Mouse (Mus musculus): ENCODE measurements around the gene Bbof1. TPM values are rescaled to one million over a fixed set of nuclear protein-coding genes. Genes with fewer than 3 reads are reported as not detected.

The Bbof1 gene
- polyA plus RNA-seq, 1 experiment from 2014 or later: 0.96 TPM

- H3K4me1 ChIP-seq (ENCODE audit: insufficient read depth): no peaks in the 10 kb centered on the region
- 3% methylated on average over 50 of the region's 50 CpGs for WGBS
Measured at GRCm38 (mm10) chr12:84416834-84417604, 8.1 kb downstream of the Bbof1 start, which contains the start of gene Rnf113a2. Gene Rnf113a2 (plus strand): TSS chr12:84417196.

GRCm38 (mm10) chr12:84417605-84417922 lies 8.7 kb downstream of the Bbof1 start:
- no peak for TF ChIP-seq CTCF (IDR thresholded peaks at IDR 0.05; ENCODE audit: low read depth)
- Histone ChIP-seq H3K9me3 (ENCODE audit: low read depth, low read length) (peaks cover 5% of the 10 kb centered on the region; the same call in 1 of the 2 replicates), H3K4me2 (peak overlapping the region; percentile 85), H3K36me3 (ENCODE audit: insufficient read depth) (no peaks in the 10 kb centered on the region), H3K27ac (ENCODE audit: low read depth) (peak overlapping the region; percentile 65; the same call in 1 of the 2 replicates), H3K4me3 (ENCODE audit: low read depth, low read length) (peak overlapping the region; percentile 57), H3K4me1 (ENCODE audit: insufficient read depth) (no peaks in the 10 kb centered on the region), H3K27me3 (ENCODE audit: insufficient read depth, low read length) (no peaks in the 10 kb centered on the region), H3K9ac (peak overlapping the region; percentile 70)
- 33% methylated on average over 18 of the region's 18 CpGs for WGBS
- ATAC-seq (ENCODE audit: insufficient read depth): no peak; the same call in 1 of the 2 replicates
- no peak for DNase-seq

More at GRCm38 (mm10) chr12:84416834-84417604, 8.1 kb downstream of the Bbof1 start, which contains the start of gene Rnf113a2:
- Histone ChIP-seq H3K4me3 (ENCODE audit: low read depth, low read length) (peak within 1 kb of the TSS; percentile 57), H3K4me2 (peak within 1 kb of the TSS; percentile 85), H3K27ac (ENCODE audit: low read depth) (peak within 1 kb of the TSS; percentile 65; the same call in 1 of the 2 replicates), H3K36me3 (ENCODE audit: insufficient read depth) (no peaks in the 10 kb centered on the region), H3K27me3 (ENCODE audit: insufficient read depth, low read length) (no peaks in the 10 kb centered on the region), H3K9me3 (ENCODE audit: low read depth, low read length) (peaks cover 5% of the 10 kb centered on the region; the same call in 1 of the 2 replicates), H3K9ac (peak within 1 kb of the TSS; percentile 70)
- DNase-seq: peak; percentile 94
- TF ChIP-seq CTCF (IDR thresholded peaks at IDR 0.05; ENCODE audit: low read depth): no peak
- peak; percentile 92 for ATAC-seq (ENCODE audit: insufficient read depth)

- Histone ChIP-seq H3K4me3 (ENCODE audit: low read depth, low read length) (no peak overlapping the region), H3K27me3 (ENCODE audit: insufficient read depth, low read length) (no peaks in the 10 kb centered on the region), H3K4me2 (no peak overlapping the region), H3K36me3 (ENCODE audit: insufficient read depth) (no peaks in the 10 kb centered on the region), H3K4me1 (ENCODE audit: insufficient read depth) (no peaks in the 10 kb centered on the region), H3K27ac (ENCODE audit: low read depth) (no peak overlapping the region), H3K9ac (no peak overlapping the region), H3K9me3 (ENCODE audit: low read depth, low read length) (no peaks in the 10 kb centered on the region)
- DNase-seq (no peak), ATAC-seq (ENCODE audit: insufficient read depth) (no peak)
- no peak for TF ChIP-seq CTCF (IDR thresholded peaks at IDR 0.05; ENCODE audit: low read depth)
- WGBS: 57% methylated on average over 3 of the region's 3 CpGs
Measured at GRCm38 (mm10) chr12:84423990-84424389, 15.1 kb downstream of the Bbof1 start.

GRCm38 (mm10) chr12:84429825-84430224 lies 21.0 kb downstream of the Bbof1 start:
- TF ChIP-seq CTCF (IDR thresholded peaks at IDR 0.05; ENCODE audit: low read depth): no peak
- Histone ChIP-seq H3K27me3 (ENCODE audit: insufficient read depth, low read length) (no peaks in the 10 kb centered on the region), H3K4me1 (ENCODE audit: insufficient read depth) (no peaks in the 10 kb centered on the region), H3K4me3 (ENCODE audit: low read depth, low read length) (no peak overlapping the region), H3K27ac (ENCODE audit: low read depth) (no peak overlapping the region), H3K9me3 (ENCODE audit: low read depth, low read length) (no peaks in the 10 kb centered on the region), H3K9ac (no peak overlapping the region), H3K36me3 (ENCODE audit: insufficient read depth) (no peaks in the 10 kb centered on the region), H3K4me2 (no peak overlapping the region)
- DNase-seq (no peak), ATAC-seq (ENCODE audit: insufficient read depth) (no peak)
- 72% methylated on average over 2 of the region's 2 CpGs for WGBS

GRCm38 (mm10) chr12:84438697-84439096 lies 29.8 kb downstream of the Bbof1 start:
- TF ChIP-seq CTCF (IDR thresholded peaks at IDR 0.05; ENCODE audit: low read depth): no peak
- Histone ChIP-seq H3K4me2 (no peak overlapping the region), H3K27me3 (ENCODE audit: insufficient read depth, low read length) (no peaks in the 10 kb centered on the region), H3K9me3 (ENCODE audit: low read depth, low read length) (no peaks in the 10 kb centered on the region), H3K27ac (ENCODE audit: low read depth) (no peak overlapping the region), H3K9ac (no peak overlapping the region), H3K36me3 (ENCODE audit: insufficient read depth) (0 out of 2 replicates have a peak, but pooled peaks cover 5% of the 10 kb centered on the region), H3K4me3 (ENCODE audit: low read depth, low read length) (no peak overlapping the region), H3K4me1 (ENCODE audit: insufficient read depth) (no peaks in the 10 kb centered on the region)
- ATAC-seq (ENCODE audit: insufficient read depth) (no peak), DNase-seq (no peak)
- WGBS: 27% methylated on average over 2 of the region's 2 CpGs

GRCm38 (mm10) chr12:84442526-84442925 lies 33.7 kb downstream of the Bbof1 start:
- Histone ChIP-seq H3K9ac (no peak overlapping the region), H3K36me3 (ENCODE audit: insufficient read depth) (0 out of 2 replicates have a peak, but pooled peaks cover 5% of the 10 kb centered on the region), H3K4me3 (ENCODE audit: low read depth, low read length) (no peak overlapping the region), H3K27me3 (ENCODE audit: insufficient read depth, low read length) (no peaks in the 10 kb centered on the region), H3K27ac (ENCODE audit: low read depth) (no peak overlapping the region), H3K4me1 (ENCODE audit: insufficient read depth) (no peaks in the 10 kb centered on the region), H3K4me2 (no peak overlapping the region), H3K9me3 (ENCODE audit: low read depth, low read length) (no peaks in the 10 kb centered on the region)
- ATAC-seq (ENCODE audit: insufficient read depth) (no peak), DNase-seq (no peak)
- TF ChIP-seq CTCF (IDR thresholded peaks at IDR 0.05; ENCODE audit: low read depth): no peak
- 64% methylated on average over 4 of the region's 4 CpGs for WGBS

- DNase-seq (no peak), ATAC-seq (ENCODE audit: insufficient read depth) (no peak)
- 65% methylated on average over 1 of the region's 1 CpGs for WGBS
- H3K27me3 ChIP-seq (ENCODE audit: insufficient read depth, low read length): no peaks in the 10 kb centered on the region
- no peak overlapping the region for H3K9ac ChIP-seq
- no peak overlapping the region for H3K4me2 ChIP-seq
- H3K9me3 ChIP-seq (ENCODE audit: low read depth, low read length): no peaks in the 10 kb centered on the region
- H3K36me3 ChIP-seq (ENCODE audit: insufficient read depth): no peaks in the 10 kb centered on the region
- TF ChIP-seq CTCF (IDR thresholded peaks at IDR 0.05; ENCODE audit: low read depth): no peak
- H3K4me1 ChIP-seq (ENCODE audit: insufficient read depth): no peaks in the 10 kb centered on the region
- H3K27ac ChIP-seq (ENCODE audit: low read depth): no peak overlapping the region
- no peak overlapping the region for H3K4me3 ChIP-seq (ENCODE audit: low read depth, low read length)
Measured at GRCm38 (mm10) chr12:84447386-84447785, 38.5 kb downstream of the Bbof1 start.

Measured in lung, embryonic 14.5 days (tissue).